Mouse (Mus musculus): Measurements from ENCODE around the gene Adarb1.

DNA sequence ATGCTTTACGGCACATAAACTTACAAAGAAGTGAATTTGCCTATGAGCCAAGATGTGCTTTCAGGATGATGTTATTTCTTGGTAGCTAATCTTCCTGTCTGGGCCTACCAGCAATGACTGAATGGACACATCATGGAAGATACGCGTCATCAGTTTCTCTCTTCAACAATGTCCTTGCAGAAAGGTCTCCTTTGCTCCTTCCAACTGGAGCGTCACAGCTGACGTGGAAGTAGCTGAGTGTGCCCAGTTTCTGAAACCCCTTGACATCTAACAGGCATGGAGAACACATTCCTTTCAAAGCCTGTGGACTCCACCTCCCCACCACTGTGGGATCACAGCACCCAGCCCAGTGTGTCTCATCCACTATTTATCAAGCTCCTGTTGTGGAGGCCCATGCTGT lies 2.2 kb downstream of the Adarb1 start:
- TF ChIP-seq CEBPB (IDR thresholded peaks at IDR 0.05; ENCODE audit: insufficient read depth, poor library complexity, severe bottlenecking) (no peak), USF1 (IDR thresholded peaks at IDR 0.05; ENCODE audit: low read depth) (no peak), REST (IDR thresholded peaks at IDR 0.05; ENCODE audit: insufficient read depth, insufficient read length) (no peak), POLR2A (IDR thresholded peaks at IDR 0.05; ENCODE audit: insufficient read length, low read depth) (no peak), TCF12 (IDR thresholded peaks at IDR 0.05; ENCODE audit: insufficient read depth, poor library complexity, severe bottlenecking) (no peak), MYOD1 (IDR thresholded peaks at IDR 0.05; ENCODE audit: control insufficient read depth in 1 of 3, insufficient read length in 2 of 3, low read depth in 2 of 3) (no peak), MYOG (IDR thresholded peaks at IDR 0.05; ENCODE audit: control insufficient read depth in 1 of 3, insufficient read depth in 1 of 3, insufficient read length in 2 of 3, low read depth in 2 of 3) (no peak), MAX (IDR thresholded peaks at IDR 0.05; ENCODE audit: low read depth) (no peak), POLR2AphosphoS2 (IDR thresholded peaks at IDR 0.05; ENCODE audit: insufficient read length, low read depth) (no peak), E2F4 (IDR thresholded peaks at IDR 0.05; ENCODE audit: insufficient read depth) (no peak), SRF (IDR thresholded peaks at IDR 0.05; ENCODE audit: control insufficient read depth, insufficient read length, low read depth) (no peak)

Data from myocyte (in vitro differentiated cells).